Mouse (Mus musculus) brain, adult 2 months (tissue): ENCODE measurements around the gene Fhad1.
"Not testable (repeated sequence)": the region's sequence is repeated elsewhere in the genome, so short reads cannot be mapped to it uniquely, and the experiment has no call there.

Experiments
- DNase-seq: peaks from one replicate; pipeline ENCODE4 v3.0.0; 2011; ENCODE audit warnings: low read depth, low spot score

Fhad1 gene

GRCm38 (mm10) chr4:142044452-142044851, 29.6 kb upstream of the Fhad1 start:
- no peak for DNase-seq

DNA sequence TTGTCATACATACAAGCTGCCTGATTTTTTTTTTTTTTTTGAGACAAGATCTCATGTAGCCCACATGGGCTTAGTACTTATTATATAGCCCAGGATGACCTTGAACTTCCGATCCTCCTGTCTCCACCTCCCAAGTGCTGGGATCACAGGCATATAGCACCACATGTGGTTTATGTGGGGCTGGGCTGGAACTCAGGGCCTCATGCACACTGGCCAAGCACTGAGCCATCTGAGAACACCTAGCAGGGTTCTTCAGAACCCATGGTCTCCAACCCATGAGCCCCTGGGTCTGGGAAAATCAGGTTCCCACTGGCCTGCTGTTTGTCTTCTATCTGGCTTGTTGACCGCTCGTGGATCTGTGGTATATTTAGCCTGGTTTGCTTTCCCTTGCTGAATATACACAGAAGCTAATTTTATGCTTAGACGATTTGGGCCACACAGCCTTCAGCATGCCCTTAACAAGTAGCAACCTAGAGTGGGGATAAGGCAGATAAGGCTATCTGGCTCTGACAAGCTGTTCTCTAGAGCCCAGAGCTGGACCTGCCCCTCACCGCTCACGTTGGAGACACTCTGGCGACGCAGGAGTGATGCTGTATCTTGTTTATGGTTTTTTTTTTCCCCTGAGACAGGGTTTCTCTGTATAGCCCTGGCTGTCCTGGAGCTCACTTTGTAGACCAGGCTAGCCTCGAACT, 24.9 kb upstream of the Fhad1 start:
- no peak for DNase-seq

- no peak for DNase-seq
These were observed 23.0 kb upstream of the Fhad1 start for GRCm38 (mm10) chr4:142037897-142038296.

DNA sequence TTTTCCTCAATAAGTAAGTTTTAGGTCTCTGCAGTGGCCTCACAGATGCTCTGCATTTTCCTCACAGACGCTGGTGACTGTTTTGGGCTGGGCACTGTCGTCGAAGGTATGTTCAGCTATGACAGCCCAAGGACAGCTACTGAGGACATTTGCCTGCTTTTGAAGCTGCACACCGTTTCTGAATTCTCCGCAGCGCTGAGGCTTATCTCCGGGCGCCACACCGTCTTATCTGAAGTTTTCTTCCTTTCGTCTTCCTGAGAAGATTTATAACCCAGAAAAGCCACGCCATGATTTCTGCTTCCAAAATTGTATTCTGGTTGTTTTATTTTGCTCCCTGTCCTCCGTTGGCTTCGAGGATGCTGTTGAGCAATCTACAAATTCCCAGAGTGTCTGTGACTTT, 13.7 kb upstream of the Fhad1 start:
- no peak for DNase-seq

- no peak for DNase-seq
These were observed 12.1 kb upstream of the Fhad1 start for GRCm38 (mm10) chr4:142026965-142027364.

DNA sequence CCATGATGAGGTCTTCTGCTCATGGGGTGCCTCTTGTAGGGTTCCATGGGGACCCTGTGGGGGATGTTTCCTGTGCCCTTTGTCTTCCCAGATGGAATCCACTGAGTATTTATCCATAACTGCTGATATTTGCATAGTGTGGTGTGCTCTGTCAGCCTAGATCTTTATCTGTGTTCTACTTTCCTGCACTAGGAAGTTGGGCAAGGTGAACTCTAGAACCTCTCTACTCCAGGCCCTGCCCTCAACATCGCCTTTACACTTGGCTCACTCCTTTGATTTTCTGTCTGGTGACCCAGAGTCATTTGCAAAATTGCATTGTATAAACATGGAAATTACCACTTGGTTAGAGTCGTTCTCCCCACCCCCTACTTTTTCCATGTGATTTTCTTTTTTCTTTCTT, 9.7 kb upstream of the Fhad1 start:
- DNase-seq: no peak

DNA sequence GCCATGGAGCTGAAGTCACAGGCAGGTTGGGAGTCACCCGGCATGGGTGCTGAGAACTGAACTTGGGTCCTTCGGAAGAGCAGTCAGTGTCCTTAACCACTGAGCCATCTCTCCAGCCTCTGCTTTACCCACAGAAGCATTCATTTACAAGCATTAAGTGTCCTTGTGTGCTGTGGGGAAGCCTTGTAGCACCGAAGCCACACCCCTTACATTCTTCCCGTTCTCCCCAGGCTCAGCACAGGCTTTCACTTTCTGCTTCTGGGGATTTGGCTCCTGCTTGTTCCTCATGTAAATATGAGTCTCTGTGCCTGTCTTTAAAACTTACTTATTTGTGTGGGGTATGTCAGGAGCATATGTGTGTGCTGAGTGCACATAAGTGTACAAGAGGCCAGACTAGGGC, 8.3 kb upstream of the Fhad1 start:
- no peak for DNase-seq

DNA sequence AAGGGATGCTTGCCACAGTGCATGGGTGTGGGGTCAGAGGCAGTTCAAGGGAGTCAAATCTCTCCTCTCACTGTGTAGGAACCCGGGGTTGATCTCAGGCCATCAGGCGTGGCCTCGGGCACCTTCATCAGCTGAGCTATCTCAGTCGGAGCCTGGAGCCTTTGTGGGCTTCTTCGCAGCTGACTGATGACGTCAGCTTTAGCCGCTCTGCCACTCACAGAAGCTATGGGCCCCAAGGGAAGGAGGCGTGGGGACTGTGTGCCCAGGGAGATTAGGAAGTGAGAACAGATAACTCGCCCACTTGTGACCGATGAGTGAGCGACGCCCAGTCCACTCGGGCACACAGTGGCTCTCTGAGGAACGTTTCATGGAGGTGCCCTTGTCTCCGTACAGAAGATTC, 2.8 kb upstream of the Fhad1 start:
- DNase-seq: peak; percentile 23

DNA sequence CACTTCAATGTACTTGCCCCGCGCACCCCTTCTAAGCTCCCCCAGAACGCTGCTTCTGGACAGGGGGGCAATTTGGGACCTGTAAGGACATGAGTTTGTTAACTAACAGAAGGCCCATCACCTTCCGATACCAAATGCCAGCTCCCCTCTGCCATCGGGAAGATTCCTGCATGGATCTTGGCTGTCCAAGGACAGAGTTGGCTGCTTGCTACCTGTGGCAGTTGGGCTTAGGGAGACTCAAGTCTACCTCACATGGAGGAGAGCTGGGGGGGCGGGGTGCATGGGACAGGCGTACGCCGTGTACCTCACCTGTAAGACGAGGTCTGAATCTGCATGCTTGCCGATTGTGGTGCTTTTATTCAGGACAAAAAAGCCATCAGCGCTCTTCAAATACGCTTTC, 3.6 kb downstream of the Fhad1 start:
- DNase-seq: no peak

DNA sequence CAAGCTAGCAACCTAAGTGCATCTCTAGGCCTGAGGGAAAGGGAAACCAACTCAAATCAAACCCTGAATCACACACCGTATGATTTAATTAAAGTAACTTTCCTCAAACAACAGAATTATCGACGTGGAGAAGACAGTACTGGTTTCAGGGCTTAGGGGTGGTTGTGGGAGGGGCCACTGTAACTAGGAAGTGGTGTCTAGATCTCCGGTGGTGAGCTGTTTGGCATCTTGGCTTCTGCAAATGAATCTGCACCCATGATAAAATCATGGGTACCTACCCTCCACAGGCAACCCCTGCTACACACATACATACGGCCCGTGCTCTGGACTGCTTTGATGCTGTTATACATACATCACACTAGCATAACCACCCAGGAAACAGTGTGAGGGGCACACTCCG, 4.4 kb downstream of the Fhad1 start:
- DNase-seq: no peak

DNA sequence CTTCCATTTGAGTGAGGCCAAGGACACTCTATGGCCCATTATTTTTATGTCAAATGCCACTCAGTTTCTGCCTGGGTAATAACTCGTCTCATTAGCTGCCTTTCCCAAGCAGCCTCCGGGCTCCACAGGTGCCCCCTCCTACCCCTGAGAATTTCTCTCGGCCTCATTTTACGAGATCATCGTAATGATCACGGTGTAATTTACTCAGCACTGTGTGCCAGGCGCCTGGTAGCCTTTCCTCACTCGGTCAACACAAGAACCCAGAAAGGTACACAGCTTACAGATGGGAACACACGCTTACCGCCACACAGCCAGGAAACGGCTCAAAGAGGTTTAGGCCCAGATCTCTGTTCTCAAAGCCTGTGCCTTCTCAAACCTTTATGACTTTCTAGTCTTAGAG, 6.7 kb downstream of the Fhad1 start:
- DNase-seq: no peak

- DNase-seq: no peak
These were observed 14.3 kb downstream of the Fhad1 start for GRCm38 (mm10) chr4:142000581-142000980.

DNA sequence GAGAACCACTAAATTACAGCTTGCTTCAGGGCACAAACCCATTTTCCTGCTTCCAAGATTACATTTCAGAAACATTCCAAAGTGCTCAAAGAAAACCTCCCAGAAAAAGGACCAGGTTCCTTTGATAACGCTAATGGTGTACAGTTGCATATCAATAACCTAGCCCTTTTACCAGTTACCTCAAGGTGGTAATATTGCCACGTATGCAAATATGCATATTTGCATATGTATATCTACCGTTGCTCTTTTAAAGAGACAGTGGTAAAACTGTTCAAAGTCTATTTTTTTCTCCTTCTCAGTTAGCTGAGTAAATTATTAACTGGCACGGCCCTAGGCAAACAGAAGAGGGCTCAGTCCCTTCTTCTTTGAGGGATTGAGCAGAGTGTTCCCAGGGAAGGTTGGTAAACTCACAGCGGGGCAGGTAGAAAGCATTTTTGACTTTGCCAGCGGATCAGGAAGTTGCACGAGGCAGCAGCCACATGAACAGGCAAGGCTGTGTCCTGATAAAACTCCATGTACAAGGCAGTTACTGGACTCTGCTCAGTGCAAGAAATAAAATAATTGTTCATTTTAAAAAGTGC, 15.3 kb downstream of the Fhad1 start:
- no peak for DNase-seq

GRCm38 (mm10) chr4:141998282-141998821, 16.5 kb downstream of the Fhad1 start:
- peak; percentile 48 for DNase-seq

DNA sequence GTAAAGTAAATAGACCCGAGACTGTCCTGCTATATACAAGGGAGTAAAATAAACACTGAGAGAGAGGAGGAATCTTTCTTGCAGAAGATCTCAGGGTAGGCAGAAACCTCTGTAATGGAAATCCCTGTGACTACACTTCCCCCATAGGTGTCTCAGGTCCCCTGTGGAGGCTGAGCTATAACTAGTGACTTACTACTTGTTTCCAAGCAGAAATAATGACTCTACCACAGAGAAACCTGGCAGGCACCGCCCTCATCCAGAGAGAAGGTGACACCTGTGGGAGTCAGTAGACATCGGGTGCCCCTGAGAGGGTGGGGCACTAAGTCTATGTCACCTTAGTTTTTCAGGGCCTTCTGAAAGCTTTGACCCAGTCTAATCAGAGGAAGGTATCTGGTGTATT, 18.0 kb downstream of the Fhad1 start:
- DNase-seq: no peak

DNA sequence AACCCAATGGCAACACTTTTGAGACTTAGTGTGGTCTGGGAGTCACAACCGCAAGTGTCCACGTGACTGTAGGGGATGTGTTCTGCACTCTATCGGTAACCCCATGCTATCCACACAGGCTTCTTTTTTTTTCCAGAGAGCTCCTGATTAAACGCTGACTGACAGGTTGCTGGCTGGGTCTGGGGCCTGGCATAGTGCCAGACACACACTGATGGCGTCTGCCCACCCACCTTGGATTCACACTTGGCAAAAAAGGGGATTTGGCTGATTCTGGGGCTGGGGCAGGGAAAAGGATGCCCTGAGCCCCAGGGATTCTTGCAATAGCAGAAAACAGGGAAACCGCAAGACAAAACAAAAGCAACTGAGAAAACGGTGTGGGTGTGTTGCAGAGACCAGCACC, 18.8 kb downstream of the Fhad1 start:
- DNase-seq: no peak

GRCm38 (mm10) chr4:141994062-141994471, 20.8 kb downstream of the Fhad1 start:
- not testable (repeated sequence) for DNase-seq

- DNase-seq: no peak
These were observed 21.4 kb downstream of the Fhad1 start for GRCm38 (mm10) chr4:141993347-141994061.

DNA sequence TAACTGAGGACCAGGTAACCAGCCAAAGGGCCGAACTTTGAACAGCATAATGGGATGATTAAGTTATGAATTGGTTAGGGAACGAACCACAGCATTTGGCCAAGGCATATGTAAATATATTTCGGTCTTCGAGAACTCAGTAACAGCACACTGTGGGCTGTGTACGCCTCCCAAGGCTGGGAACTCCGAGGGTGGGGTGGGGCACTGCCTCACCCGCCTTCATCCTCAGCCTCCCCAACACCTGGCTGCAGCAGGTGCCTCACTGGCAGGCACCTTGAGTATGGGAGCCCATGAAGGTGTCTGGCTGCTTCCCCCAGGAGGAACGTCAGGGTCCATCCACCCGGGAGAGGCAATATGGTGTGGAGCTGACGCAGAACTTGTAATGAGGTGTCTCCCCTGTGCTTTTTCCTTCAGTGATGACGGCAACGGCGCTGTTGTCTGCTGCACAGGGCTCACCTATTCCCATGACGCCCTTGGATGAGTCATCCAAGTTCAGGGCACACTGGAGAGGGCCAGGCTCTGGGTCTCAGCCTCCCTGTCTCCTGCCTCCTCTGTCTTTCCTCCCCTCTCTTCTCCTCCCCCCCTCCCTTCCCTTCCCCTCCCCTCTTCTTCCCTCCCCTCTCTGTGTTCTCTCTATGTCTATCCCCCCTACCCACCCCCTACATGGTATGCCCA, 22.2 kb downstream of the Fhad1 start:
- no peak for DNase-seq

- DNase-seq: no peak
These were observed 26.7 kb downstream of the Fhad1 start for GRCm38 (mm10) chr4:141988178-141988577.

DNA sequence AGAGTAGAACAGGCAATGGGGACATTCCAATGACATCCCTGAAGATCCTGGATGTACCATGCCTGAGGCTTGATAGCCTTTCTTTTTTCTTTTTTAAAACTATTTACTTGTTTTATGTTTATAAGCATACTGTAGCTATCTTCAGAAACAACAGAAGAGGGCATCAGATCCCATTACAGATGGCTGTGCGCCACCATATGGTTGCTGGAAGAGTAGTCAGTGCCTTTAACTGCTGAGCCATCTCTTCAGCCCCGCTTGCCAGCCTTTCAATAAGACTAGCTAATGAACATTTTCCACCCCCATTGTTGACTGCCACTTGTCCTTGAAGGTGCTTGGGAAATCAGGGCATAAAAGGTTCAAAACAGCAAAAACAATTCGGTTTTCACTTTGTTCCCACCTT, 31.2 kb downstream of the Fhad1 start:
- DNase-seq: peak; percentile 66

DNA sequence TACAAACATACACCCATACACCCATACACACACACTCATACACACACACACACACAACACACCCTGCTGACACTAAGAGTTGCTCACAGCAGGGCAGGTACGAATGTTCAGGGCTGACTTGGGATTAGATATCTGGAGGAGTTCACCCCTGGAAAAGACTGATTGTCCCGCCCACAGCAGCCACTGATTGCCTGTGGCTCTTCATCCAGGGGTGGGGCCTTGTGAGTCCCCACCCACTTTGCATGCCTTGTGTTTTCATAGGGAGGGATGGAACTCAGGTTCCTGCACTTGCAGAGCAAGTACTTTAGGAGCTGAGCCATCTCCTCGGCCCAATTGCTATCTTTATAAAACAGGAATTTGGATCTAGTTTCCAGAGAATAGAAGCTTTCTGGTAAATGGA, 33.4 kb downstream of the Fhad1 start:
- DNase-seq: no peak
